Mouse (Mus musculus): ENCODE data around the gene Sox5. TPM values are rescaled to one million over a fixed set of nuclear protein-coding genes. Genes with fewer than 3 reads are reported as not detected.

The Sox5 gene
- polyA plus RNA-seq, 1 experiment, result 4.6 TPM

- Histone ChIP-seq H3K4me3 (ENCODE audit: insufficient read depth, low read depth, low read length) (no peak overlapping the region), H3K27ac (replicated peaks; ENCODE audit: low read depth, low read length) (no peak overlapping the region), H3K4me1 (ENCODE audit: control insufficient read depth, insufficient read depth, insufficient read length, low read length) (peaks cover 3% of the 10 kb centered on the region; the same call in 1 of the 2 replicates)
These were observed 143.2 kb downstream of the Sox5 start for GRCm38 (mm10) chr6:144638547-144638946.

- Histone ChIP-seq H3K4me1 (ENCODE audit: control insufficient read depth, insufficient read depth, insufficient read length, low read length) (no peaks in the 10 kb centered on the region), H3K4me3 (ENCODE audit: insufficient read depth, low read depth, low read length) (no peak overlapping the region), H3K27ac (replicated peaks; ENCODE audit: low read depth, low read length) (no peak overlapping the region)
These were observed 154.2 kb downstream of the Sox5 start for GRCm38 (mm10) chr6:144627539-144628115.

- Histone ChIP-seq H3K4me3 (ENCODE audit: insufficient read depth, low read depth, low read length) (no peak overlapping the region), H3K4me1 (ENCODE audit: control insufficient read depth, insufficient read depth, insufficient read length, low read length) (no peaks in the 10 kb centered on the region), H3K27ac (replicated peaks; ENCODE audit: low read depth, low read length) (no peak overlapping the region)
These were observed 160.5 kb downstream of the Sox5 start for GRCm38 (mm10) chr6:144621089-144621769.

- no peak overlapping the region for H3K4me3 ChIP-seq (ENCODE audit: insufficient read depth, low read depth, low read length)
- no peaks in the 10 kb centered on the region for H3K4me1 ChIP-seq (ENCODE audit: control insufficient read depth, insufficient read depth, insufficient read length, low read length)
- H3K27ac ChIP-seq (replicated peaks; ENCODE audit: low read depth, low read length), result no peak overlapping the region
These were observed 170.4 kb downstream of the Sox5 start for GRCm38 (mm10) chr6:144611383-144611791.

- Histone ChIP-seq H3K4me3 (ENCODE audit: insufficient read depth, low read depth, low read length) (no peak overlapping the region), H3K27ac (replicated peaks; ENCODE audit: low read depth, low read length) (no peak overlapping the region), H3K4me1 (ENCODE audit: control insufficient read depth, insufficient read depth, insufficient read length, low read length) (no peaks in the 10 kb centered on the region)
These were observed 170.9 kb downstream of the Sox5 start for GRCm38 (mm10) chr6:144610878-144611277.

GRCm38 (mm10) chr6:144602883-144603282, 178.9 kb downstream of the Sox5 start:
- Histone ChIP-seq H3K27ac (replicated peaks; ENCODE audit: low read depth, low read length) (no peak overlapping the region), H3K4me3 (ENCODE audit: insufficient read depth, low read depth, low read length) (no peak overlapping the region), H3K4me1 (ENCODE audit: control insufficient read depth, insufficient read depth, insufficient read length, low read length) (no peaks in the 10 kb centered on the region)

GRCm38 (mm10) chr6:144600351-144600750, 181.4 kb downstream of the Sox5 start:
- Histone ChIP-seq H3K27ac (replicated peaks; ENCODE audit: low read depth, low read length) (no peak overlapping the region), H3K4me1 (ENCODE audit: control insufficient read depth, insufficient read depth, insufficient read length, low read length) (no peaks in the 10 kb centered on the region), H3K4me3 (ENCODE audit: insufficient read depth, low read depth, low read length) (no peak overlapping the region)

GRCm38 (mm10) chr6:144598324-144598973, 183.3 kb downstream of the Sox5 start:
- Histone ChIP-seq H3K4me3 (ENCODE audit: insufficient read depth, low read depth, low read length) (no peak overlapping the region), H3K27ac (replicated peaks; ENCODE audit: low read depth, low read length) (no peak overlapping the region), H3K4me1 (ENCODE audit: control insufficient read depth, insufficient read depth, insufficient read length, low read length) (no peaks in the 10 kb centered on the region)

- Histone ChIP-seq H3K4me3 (ENCODE audit: insufficient read depth, low read depth, low read length) (no peak overlapping the region), H3K27ac (replicated peaks; ENCODE audit: low read depth, low read length) (no peak overlapping the region), H3K4me1 (ENCODE audit: control insufficient read depth, insufficient read depth, insufficient read length, low read length) (no peaks in the 10 kb centered on the region)
These were observed 185.1 kb downstream of the Sox5 start for GRCm38 (mm10) chr6:144596536-144597210.

GRCm38 (mm10) chr6:144584854-144585253, 196.9 kb downstream of the Sox5 start:
- H3K4me3 ChIP-seq (ENCODE audit: insufficient read depth, low read depth, low read length), result no peak overlapping the region
- no peaks in the 10 kb centered on the region for H3K4me1 ChIP-seq (ENCODE audit: control insufficient read depth, insufficient read depth, insufficient read length, low read length)
- H3K27ac ChIP-seq (replicated peaks; ENCODE audit: low read depth, low read length), result no peak overlapping the region

- Histone ChIP-seq H3K4me1 (ENCODE audit: control insufficient read depth, insufficient read depth, insufficient read length, low read length) (no peaks in the 10 kb centered on the region), H3K4me3 (ENCODE audit: insufficient read depth, low read depth, low read length) (no peak overlapping the region)
These were observed 197.5 kb downstream of the Sox5 start for GRCm38 (mm10) chr6:144584074-144584840.

GRCm38 (mm10) chr6:144579301-144579700, 202.5 kb downstream of the Sox5 start:
- no peaks in the 10 kb centered on the region for H3K4me1 ChIP-seq (ENCODE audit: control insufficient read depth, insufficient read depth, insufficient read length, low read length)
- H3K4me3 ChIP-seq (ENCODE audit: insufficient read depth, low read depth, low read length), result no peak overlapping the region
- no peak overlapping the region for H3K27ac ChIP-seq (replicated peaks; ENCODE audit: low read depth, low read length)

More at GRCm38 (mm10) chr6:144584074-144584840, 197.5 kb downstream of the Sox5 start:
- H3K27ac ChIP-seq (replicated peaks; ENCODE audit: low read depth, low read length), result no peak overlapping the region

- Histone ChIP-seq H3K4me1 (ENCODE audit: control insufficient read depth, insufficient read depth, insufficient read length, low read length) (no peaks in the 10 kb centered on the region), H3K4me3 (ENCODE audit: insufficient read depth, low read depth, low read length) (no peak overlapping the region), H3K27ac (replicated peaks; ENCODE audit: low read depth, low read length) (no peak overlapping the region)
These were observed 210.9 kb downstream of the Sox5 start for GRCm38 (mm10) chr6:144570850-144571249.

GRCm38 (mm10) chr6:144565827-144566226, 215.9 kb downstream of the Sox5 start:
- H3K27ac ChIP-seq (replicated peaks; ENCODE audit: low read depth, low read length), result no peak overlapping the region
- H3K4me1 ChIP-seq (ENCODE audit: control insufficient read depth, insufficient read depth, insufficient read length, low read length), result no peaks in the 10 kb centered on the region
- no peak overlapping the region for H3K4me3 ChIP-seq (ENCODE audit: insufficient read depth, low read depth, low read length)

GRCm38 (mm10) chr6:144561718-144562117, 220.1 kb downstream of the Sox5 start:
- no peak overlapping the region for H3K27ac ChIP-seq (replicated peaks; ENCODE audit: low read depth, low read length)
- no peaks in the 10 kb centered on the region for H3K4me1 ChIP-seq (ENCODE audit: control insufficient read depth, insufficient read depth, insufficient read length, low read length)
- no peak overlapping the region for H3K4me3 ChIP-seq (ENCODE audit: insufficient read depth, low read depth, low read length)
